Mouse (Mus musculus): ENCODE data around the gene Ankrd24.
"Not testable (repeated sequence)": the region's sequence is repeated elsewhere in the genome, so short reads cannot be mapped to it uniquely, and the experiment has no call there.

Ankrd24 gene

DNA sequence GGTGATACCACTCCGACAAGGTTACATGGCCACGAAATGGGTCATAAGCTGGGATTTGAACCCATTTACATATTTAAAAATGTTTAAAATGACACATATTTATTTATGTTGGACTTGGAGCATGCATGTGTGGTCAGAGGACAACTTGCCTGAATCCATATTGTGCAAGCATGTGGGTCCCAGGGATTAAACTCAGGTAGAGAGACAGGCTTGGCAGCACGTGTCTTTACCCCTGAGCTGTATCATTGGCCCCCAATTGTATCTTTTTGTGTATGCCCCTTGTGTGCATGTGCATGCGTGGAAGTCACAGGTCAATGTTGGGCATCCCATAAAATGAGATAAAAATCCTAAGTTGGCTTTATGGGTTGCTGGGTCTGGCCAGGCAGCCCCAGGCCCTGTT is 17.1 kb downstream of the Ankrd24 start:
- no peak for DNase-seq

DNA sequence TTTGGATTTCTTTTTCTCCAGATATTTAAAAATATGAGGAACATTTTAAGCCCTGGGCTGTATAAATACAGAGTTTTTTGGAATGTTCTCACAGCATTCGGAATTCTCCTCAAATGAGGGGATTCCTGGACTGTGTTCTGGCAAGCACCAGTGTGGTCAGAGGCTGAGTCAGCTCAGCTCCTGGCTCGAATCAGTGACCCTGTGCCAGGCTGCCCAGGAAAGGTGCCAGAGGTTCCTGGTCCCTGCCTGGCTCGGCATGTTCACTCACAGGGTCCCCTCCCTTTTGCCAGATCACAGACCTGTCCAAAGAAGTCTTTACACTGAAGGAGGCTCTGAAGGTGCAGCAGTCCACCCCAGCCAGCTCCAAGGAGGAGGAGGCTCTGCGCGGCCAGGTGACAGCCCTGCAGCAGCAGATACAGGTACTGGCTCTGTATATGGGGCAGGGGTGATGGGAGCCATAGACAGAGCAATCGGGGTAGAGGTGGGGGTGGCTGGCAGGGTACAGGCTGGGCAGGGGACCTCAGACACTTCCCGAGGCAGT is 17.7 kb downstream of the Ankrd24 start:
- no peak for DNase-seq

DNA sequence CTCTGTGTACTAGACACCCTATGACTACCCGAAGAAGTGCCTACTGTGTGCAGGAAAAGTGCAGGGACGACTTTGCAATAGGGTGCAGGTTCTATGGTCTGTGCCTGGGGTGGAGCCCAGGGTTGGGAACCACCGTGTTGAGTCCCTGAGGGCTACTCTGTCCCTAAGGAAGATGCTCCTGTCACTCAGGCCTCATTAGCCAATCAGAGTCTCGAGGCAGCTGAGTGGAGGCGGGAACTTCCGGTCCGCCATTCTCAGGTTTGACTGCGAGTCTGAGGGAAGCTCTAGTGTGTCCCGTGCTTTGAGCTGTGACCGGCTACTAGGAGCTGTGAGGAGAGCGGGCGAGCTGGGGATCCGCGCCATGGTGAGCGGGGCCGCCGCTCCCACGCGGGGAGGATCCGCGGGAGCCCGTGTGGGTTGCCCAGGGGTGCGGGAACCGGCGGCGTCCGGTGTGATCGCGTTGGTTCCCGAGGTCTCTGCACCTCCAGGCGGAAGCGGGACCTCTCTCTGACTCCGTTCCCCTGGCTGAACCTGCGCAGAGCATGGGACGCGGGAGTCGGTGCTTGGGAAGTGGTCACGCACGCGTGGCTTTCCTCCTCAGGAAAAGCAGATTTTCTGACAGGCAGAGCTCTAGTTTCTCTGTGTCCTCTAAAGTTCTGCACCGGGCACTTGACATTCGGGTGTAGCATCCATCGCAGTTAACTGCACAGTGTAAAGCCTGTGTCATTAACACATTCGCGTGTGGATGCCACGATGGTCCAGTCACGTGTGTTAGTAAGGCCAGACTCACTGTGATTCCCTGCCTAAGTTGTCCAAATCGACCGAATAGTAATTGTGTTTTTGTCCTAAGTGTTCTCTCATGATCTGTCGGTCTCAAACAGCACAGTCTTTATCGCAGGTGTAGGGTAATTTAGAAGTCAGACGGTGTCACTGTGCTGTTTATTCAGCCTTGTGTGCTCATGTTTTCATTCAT is 20.7 kb downstream of the Ankrd24 start, which contains the start of gene Gm10778:
TSS of gene Gm10778 (plus strand) at position 257 of the 973 bp plus-strand sequence.
- DNase-seq, result peak; percentile 85 to 91

- peak in 1 of 2 experiments; percentile 16 for DNase-seq
Observed at GRCm38 (mm10) chr10:81655178-81655577, 26.8 kb downstream of the Ankrd24 start.

- DNase-seq, result no peak
Observed at GRCm38 (mm10) chr10:81656174-81656573, 27.8 kb downstream of the Ankrd24 start.

DNA sequence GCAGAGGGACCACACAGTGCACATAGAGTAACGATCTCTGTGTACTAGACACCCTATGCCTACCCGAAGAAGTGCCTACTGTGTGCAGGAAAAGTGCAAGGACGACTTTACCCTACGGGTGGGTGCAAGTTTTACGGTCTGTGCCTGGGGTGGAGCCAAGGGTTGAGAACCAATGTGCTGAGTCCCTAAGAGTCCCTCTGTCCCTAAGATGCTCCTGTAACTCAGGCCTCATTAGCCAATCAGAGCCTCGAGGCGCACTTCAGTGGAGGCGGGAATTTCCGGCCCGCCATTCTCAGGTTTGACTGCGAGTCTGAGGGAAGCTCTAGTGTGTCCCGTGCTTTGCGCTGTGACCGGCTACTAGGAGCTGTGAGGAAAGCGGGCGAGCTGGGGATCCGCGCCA is 58.8 kb downstream of the Ankrd24 start:
- not testable (repeated sequence) for DNase-seq
